Mouse (Mus musculus) midbrain, embryonic 13.5 days (tissue): ENCODE results near the gene Plekhg2. TPM values are rescaled to one million over a fixed set of nuclear protein-coding genes. Genes with fewer than 3 reads are reported as not detected.

Source experiments
- ATAC-seq: fragments of 200-750 bp; cut with Nextera tagmentation; 2 replicates; pipeline ENCODE4 v1.8.0; 2017; ENCODE audit warnings: mild to moderate bottlenecking, moderate TSS enrichment, moderate library complexity
- H3K27ac ChIP-seq: fragments of 300-500 bp; sonication (generic); 2 replicates; pipeline ENCODE4 v1.5.1; 2015; ENCODE audit warnings: inconsistent platforms, mild to moderate bottlenecking, moderate library complexity
- H3K27me3 ChIP-seq: fragments of 300-500 bp; sonication (generic); 2 replicates; pipeline ENCODE4 v1.6.1; 2015; ENCODE audit warnings: mild to moderate bottlenecking, inconsistent platforms
- H3K36me3 ChIP-seq: fragments of 300-500 bp; sonication (generic); 2 replicates; pipeline ENCODE4 v1.6.1; 2015; ENCODE audit warnings: mild to moderate bottlenecking, inconsistent platforms
- H3K4me1 ChIP-seq: fragments of 300-500 bp; sonication (generic); replicated peaks from 2 replicates; pipeline ENCODE4 v1.6.1; 2015; ENCODE audit warnings: inconsistent platforms
- H3K4me2 ChIP-seq: fragments of 300-500 bp; sonication (generic); replicated peaks from 2 replicates; pipeline ENCODE4 v1.6.1; 2015; ENCODE audit warnings: moderate library complexity, mild to moderate bottlenecking, inconsistent platforms
- H3K4me3 ChIP-seq: fragments of 300-500 bp; sonication (generic); replicated peaks from 2 replicates; pipeline ENCODE4 v1.5.1; 2015; ENCODE audit warnings: mild to moderate bottlenecking, inconsistent platforms
- H3K9ac ChIP-seq: fragments of 300-500 bp; sonication (generic); replicated peaks from 2 replicates; pipeline ENCODE4 v1.6.1; 2015; ENCODE audit warnings: mild to moderate bottlenecking, inconsistent platforms
- H3K9me3 ChIP-seq: fragments of 300-500 bp; sonication (generic); 2 replicates; pipeline ENCODE4 v1.6.1; 2016; ENCODE audit warnings: mild to moderate bottlenecking, inconsistent platforms
- whole genome bisulfite sequencing: fragments of 180-500 bp; shearing (Covaris S2); methylation state at CpG from one replicate; pipeline ENCODE4 v1.1.7; 2015; 5-methylcytosine and 5-hydroxymethylcytosine counted together
- polyA plus RNA-seq: library from polyadenylated mRNA; unstranded; fragments of >200 nt; fragmentation: Nextera tagmentation; extraction: Ambion mirVana; gene quantifications from 2 replicates; pipeline ENCODE4 v1.2.1, GENCODE M21; 2015

The Plekhg2 gene
- polyA plus RNA-seq, 1 experiment from 2014 or later = 37.6 TPM

DNA sequence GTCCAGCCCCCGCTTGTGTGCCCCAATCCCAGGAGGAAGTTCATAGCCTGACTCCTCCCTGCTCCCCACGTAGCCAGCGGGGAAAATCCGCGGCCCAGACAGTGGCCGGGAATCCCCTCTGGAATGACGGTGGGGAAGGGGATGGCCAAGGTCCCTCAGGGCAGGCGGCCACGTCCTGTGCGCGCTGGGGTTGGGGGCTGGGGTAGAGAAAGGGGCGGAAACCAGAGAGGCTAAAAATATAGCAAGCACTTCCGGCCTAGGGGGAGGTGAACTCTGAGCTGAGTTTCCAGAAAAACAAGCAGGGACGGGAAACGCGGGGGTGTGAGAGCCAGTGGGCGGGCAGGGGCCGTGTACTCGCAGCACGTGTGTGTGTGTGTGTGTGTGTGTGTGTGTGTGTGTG is 9.5 kb upstream of the Plekhg2 start:
- Histone ChIP-seq H3K9me3 (no peaks in the 10 kb centered on the region), H3K4me2 (peak overlapping the region; percentile 51), H3K27me3 (peaks cover 16% of the 10 kb centered on the region), H3K9ac (peak overlapping the region; percentile 45), H3K36me3 (peaks cover 15% of the 10 kb centered on the region), H3K4me3 (peak overlapping the region; percentile 20), H3K27ac (peak overlapping the region; percentile 62; the same call in 1 of the 2 replicates), H3K4me1 (peaks cover 49% of the 10 kb centered on the region)
- ATAC-seq = peak; percentile 12; the same call in 1 of the 2 replicates
- WGBS = 6% methylated on average over 20 of the region's 20 CpGs

DNA sequence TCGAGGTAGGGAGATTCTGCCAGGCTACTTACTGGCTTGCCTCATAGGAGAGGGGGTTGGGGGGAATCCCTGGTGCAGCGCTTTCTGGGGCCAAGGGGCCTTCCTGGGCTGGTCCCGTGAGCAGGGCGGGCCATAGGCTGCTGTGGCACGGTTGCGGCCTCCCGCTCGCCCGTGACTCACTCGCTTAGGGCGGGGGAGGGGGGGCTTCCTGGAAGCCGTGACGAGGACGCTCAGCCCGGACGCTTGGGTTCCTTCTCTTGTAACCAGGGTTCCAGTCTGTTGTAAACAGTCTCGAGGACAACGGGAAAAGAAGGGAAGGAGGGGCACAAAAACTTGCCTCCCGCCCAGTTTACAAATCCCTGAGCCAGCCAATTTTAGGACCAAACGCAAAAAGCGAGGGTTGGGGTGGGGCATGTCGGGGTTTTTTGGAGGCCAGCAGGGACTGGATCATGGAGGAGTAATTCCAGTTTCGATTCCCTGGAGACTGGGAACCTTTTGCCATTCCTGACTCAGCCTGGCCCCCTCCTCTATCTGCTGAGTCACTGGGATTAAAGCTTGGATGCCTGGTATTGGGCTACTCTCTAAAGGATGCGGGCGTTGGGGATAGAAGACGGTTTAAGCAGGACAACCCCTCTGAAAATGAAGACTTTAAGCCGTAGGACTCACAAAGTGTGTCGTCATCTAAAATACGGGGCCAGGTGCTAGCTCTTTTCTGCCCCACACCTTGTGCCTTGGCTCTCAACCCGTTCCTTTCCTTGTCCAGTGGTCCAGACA is 8.8 kb upstream of the Plekhg2 start:
- Histone ChIP-seq H3K4me1 (peaks cover 53% of the 10 kb centered on the region), H3K9ac (peak overlapping the region; percentile 45; the same call in 1 of the 2 replicates), H3K4me2 (peak overlapping the region; percentile 51), H3K36me3 (peaks cover 12% of the 10 kb centered on the region; the same call in 1 of the 2 replicates), H3K27ac (peak overlapping the region; percentile 62), H3K9me3 (no peaks in the 10 kb centered on the region), H3K4me3 (peak overlapping the region; percentile 20), H3K27me3 (peaks cover 17% of the 10 kb centered on the region)
- WGBS = 3% methylated on average over 30 of the region's 30 CpGs
- ATAC-seq = no peak

DNA sequence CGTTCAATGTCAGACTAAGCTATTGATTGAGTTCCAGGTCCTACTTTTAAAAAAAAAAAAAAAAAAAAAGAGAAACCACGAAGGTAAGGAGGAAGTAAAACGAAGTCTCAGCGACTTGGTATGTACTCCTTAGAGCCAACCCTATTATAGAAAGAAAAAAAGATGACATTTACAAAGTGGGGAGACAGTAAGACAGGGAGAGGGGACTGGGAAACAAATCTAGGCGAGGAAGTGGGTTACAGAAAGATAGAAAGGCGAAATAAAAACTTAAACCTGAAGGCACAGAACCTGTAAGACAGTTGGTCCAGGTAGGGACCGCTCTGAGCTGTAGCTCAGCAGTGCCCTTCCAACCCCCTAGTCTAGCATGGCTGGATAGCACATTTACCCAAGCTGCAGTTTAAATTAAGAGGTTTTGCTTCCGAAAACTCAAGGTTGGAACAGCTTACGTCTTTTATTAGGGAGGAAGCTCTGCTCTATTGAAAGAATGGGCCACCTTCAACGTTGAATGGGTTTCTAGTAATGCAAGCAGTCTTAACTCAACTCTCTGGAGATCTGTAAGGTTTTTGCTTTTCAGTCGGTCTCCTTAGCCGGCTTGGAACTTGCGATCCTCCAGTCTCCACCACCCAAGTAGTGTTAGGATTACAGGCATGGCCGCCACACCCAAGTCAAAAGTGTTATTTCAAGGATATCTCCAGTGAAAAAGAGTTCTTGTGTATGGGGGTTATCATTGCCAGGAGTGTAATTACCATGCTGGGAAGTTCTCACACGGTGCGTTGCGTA is 8.0 kb upstream of the Plekhg2 start, which contains the start of gene Zfp36:
Gene Zfp36, minus strand, starts transcription at position 17 of the 780 bp plus-strand sequence.
- H3K27ac ChIP-seq = peak within 1 kb of the TSS; percentile 37
- peaks cover 59% of the 10 kb centered on the region for H3K4me1 ChIP-seq
- peak within 1 kb of the TSS; percentile 79 for H3K4me2 ChIP-seq

DNA sequence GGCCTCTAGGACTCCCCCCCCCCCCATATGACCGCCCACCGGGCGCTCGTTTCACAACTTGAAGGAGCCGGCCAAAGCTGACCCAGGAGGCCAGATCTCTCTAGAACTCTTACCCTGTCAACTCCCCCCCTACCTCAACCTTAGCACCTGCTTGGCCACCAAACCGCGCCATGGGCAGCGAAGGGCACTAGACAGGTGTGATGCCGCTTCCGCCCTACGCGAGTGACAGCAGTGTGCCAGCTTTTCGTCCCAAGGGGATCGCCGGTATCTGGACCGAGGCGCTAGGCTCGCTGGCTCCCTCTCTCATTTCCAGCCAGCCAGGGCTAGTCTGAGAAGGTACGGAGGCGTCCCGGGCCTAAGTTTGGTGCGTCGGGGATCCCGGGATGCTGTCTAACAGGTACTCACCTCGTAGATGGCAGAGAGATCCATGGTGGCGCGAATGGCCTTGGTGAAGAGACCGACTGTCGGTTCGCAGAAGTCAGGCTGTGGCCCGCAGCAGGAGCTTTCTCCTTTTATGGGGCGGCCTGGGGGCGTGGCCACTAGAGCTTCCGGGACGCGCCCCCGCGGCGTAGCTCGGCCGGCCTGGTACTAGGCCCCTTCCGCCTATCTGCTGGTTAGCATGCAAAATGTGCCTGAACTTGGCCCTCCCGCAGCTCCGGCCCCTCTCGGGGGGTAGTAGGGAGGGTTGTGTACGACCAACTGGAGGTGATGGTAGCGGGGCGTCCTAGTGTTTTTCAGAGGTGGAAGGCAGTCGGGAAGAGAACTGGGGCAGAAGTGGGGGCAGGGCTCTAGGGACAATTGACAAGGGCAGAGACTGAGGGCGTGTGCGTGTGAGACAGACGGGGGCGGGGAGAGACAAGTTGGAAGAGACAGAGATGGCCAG is 6.6 kb upstream of the Plekhg2 start:
- peak overlapping the region; percentile 77 for H3K9ac ChIP-seq
- WGBS = under 1% methylated on average over 53 of the region's 53 CpGs
- peaks cover 64% of the 10 kb centered on the region for H3K4me1 ChIP-seq
- ATAC-seq = peak; percentile 48
- H3K4me3 ChIP-seq = peak overlapping the region; percentile 49
- no peaks in the 10 kb centered on the region for H3K9me3 ChIP-seq
- H3K27me3 ChIP-seq = peaks cover 17% of the 10 kb centered on the region
- H3K27ac ChIP-seq = peak overlapping the region; percentile 37
- H3K4me2 ChIP-seq = peak overlapping the region; percentile 79
- H3K36me3 ChIP-seq = no peaks in the 10 kb centered on the region

More for the DNA sequence above, 8.0 kb upstream of the Plekhg2 start, which contains the start of gene Zfp36:
- Histone ChIP-seq H3K27me3 (peaks cover 17% of the 10 kb centered on the region), H3K36me3 (peaks cover 4% of the 10 kb centered on the region; the same call in 1 of the 2 replicates), H3K9me3 (no peaks in the 10 kb centered on the region), H3K4me3 (peak within 1 kb of the TSS; percentile 49), H3K9ac (peak within 1 kb of the TSS; percentile 77)
- WGBS = 61% methylated on average over 17 of the region's 17 CpGs
- ATAC-seq = no peak

DNA sequence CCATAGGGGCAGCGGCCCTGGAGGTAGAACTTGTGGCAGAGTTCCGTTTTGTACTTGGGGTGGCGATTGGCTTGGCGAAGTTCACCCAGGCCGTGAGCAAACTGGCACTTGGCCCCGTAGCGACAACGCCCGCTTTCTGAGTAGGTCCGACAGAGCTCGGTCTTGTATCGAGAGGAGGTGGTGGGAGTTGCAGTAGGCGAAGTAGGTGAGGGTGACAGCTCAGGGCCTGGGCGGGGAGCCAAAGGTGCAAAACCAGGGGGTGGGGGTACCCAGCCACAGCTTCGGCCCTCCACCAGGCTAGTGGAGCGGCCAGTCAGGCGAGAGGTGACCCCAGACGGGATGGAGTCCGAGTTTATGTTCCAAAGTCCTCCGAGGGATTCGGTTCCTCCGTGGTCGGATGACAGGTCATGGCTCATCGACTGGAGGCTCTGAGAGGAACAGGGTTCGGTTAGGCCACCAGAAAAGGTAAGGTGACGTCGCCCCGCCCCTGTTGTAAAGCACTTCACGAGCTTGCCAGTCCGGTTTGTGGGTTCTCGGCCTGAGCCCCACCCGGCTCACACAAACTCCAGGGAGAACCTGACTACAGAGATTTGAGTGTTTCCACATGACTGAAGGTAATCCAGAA is 5.8 kb upstream of the Plekhg2 start:
- WGBS = 50% methylated on average over 32 of the region's 32 CpGs
- H3K27ac ChIP-seq = no peak overlapping the region

DNA sequence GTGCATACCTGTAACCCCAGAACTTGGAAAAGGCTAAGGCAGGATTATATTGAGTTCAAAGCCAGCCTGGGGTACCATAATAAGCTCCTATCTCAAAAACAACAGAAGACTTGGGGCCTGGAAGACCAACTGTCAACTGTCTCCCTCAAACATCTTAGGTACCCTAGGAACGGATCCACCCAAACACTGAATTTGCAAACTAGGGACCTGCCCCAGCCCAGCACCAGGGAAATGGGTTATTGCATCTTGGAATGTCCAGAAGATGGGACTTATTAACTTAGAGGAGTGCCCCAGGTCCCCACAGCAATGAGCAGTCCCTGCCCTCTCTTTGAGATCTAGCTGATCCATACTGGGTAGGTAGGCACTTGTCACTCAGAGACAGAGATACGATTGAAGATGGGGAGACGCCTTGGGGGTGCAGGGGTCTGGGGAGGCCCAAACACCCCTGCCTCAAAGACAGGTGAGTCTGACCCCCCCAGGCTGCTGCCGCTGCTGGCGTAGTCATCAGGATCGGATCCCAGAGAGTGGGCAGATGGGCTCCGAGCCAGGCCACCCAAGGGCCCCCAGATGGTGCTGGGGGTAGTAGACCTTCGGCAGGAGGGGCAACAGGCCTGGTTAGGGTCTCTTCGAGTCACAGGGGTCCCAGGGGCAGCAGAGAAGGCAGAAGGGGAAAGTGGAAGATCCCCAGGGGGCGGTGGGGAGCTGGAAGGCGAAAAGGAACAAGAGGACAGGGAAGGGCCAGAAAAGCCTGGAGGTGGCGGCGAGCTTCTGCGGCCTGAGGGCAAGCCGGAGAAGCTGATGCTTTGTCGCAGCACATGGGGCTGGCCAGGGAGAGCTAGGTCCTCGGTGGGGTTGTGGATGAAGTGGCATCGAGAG is 5.0 kb upstream of the Plekhg2 start:
- ATAC-seq = no peak
- H3K4me2 ChIP-seq = peak overlapping the region; percentile 79
- H3K9me3 ChIP-seq = no peaks in the 10 kb centered on the region
- 80% methylated on average over 18 of the region's 18 CpGs for WGBS
- H3K27me3 ChIP-seq = peaks cover 17% of the 10 kb centered on the region
- peak overlapping the region; percentile 28; the same call in 1 of the 2 replicates for H3K9ac ChIP-seq
- H3K36me3 ChIP-seq = no peaks in the 10 kb centered on the region
- H3K4me1 ChIP-seq = peaks cover 57% of the 10 kb centered on the region
- peak overlapping the region; percentile 49; the same call in 1 of the 2 replicates for H3K4me3 ChIP-seq
- no peak overlapping the region for H3K27ac ChIP-seq

More for the DNA sequence above, 5.8 kb upstream of the Plekhg2 start:
- ATAC-seq = no peak
- H3K9me3 ChIP-seq = no peaks in the 10 kb centered on the region
- H3K4me3 ChIP-seq = peak overlapping the region; percentile 49
- H3K4me2 ChIP-seq = peak overlapping the region; percentile 79
- H3K4me1 ChIP-seq = peaks cover 64% of the 10 kb centered on the region
- peaks cover 17% of the 10 kb centered on the region for H3K27me3 ChIP-seq
- peak overlapping the region; percentile 77 for H3K9ac ChIP-seq
- no peaks in the 10 kb centered on the region for H3K36me3 ChIP-seq

DNA sequence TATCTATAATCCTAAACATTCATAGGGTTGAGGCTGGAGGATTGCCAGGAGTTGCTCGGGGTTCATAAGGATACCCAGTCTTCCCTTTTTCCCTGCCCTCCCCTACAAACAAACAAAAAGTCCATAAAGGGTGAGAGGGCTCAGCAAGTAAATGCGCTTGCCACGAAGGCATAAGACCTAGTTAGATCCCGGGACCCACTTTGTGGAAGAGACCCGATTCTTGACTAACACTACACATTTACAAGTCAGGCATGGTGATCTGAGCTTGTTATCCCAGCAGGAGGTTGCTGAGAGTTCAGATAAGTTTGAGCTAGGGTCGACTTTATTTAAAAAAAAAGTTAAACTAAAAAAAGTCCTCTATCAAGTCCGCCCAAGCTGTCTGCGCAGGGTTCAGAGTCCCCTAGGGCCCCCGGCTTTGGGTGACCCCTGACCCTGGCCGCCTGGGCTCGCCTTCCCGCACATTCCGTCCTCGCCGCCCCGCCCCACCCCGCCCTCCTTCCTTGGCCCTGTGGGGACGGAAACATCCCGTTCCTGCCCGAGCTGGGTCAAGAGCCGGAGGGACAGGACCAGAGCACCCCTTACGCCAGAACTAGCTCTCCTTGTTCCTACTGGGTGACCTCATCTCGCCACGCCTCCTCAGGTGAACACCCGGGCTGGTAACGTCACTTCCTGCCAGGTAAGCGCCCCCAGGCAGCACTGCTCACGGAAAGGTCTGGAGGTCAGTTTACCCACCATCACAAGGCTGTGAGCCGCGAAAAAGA is 3.8 kb upstream of the Plekhg2 start:
- H3K4me3 ChIP-seq = peak overlapping the region; percentile 42
- peak overlapping the region; percentile 82 for H3K27ac ChIP-seq
- H3K27me3 ChIP-seq = peaks cover 15% of the 10 kb centered on the region
- no peaks in the 10 kb centered on the region for H3K36me3 ChIP-seq
- peaks cover 50% of the 10 kb centered on the region for H3K4me1 ChIP-seq
- H3K9me3 ChIP-seq = no peaks in the 10 kb centered on the region
- H3K4me2 ChIP-seq = peak overlapping the region; percentile 59
- peak overlapping the region; percentile 60 for H3K9ac ChIP-seq
- ATAC-seq = no peak
- WGBS = 4% methylated on average over 30 of the region's 30 CpGs

DNA sequence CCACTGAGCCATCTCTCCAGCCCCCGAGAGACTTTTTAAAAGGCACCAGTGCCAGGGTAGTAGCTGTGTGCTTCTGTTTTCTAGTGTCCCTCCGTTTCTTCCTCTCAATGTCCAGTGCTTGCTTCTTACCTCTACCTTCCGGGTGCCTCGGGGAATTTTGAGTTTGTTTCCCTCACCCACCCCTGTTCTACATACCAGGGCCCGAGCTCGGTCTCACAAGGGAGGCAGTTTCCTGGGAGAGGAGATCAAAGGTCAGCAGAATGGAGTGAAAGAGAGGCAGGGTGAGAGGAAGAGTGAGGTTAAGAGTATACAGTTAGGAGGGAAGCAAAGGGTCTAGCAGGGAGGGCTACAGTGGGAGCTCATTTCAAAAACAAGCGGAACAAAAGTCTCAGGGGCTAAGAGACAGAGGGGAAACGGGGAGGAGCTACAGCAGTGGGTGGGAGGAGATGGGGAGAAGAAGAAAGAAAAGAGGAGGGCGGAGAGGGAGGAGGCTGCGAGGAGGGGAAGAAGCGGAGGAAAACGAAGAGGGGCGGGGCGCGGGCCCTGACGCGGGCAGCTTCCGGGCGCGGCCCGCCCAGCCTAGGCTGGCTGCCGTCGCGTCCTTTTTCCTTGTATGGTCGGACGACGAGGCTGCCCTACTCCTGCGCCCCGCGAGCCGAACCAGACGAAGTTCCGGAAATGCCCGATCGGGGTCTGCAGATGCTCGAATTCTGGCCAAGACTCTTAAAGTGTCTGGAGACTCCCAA is 3.0 kb upstream of the Plekhg2 start:
- Histone ChIP-seq H3K4me1 (peaks cover 51% of the 10 kb centered on the region), H3K9ac (peak overlapping the region; percentile 60), H3K27me3 (peaks cover 11% of the 10 kb centered on the region), H3K27ac (peak overlapping the region; percentile 82), H3K4me2 (peak overlapping the region; percentile 59), H3K4me3 (peak overlapping the region; percentile 42), H3K9me3 (no peaks in the 10 kb centered on the region), H3K36me3 (no peaks in the 10 kb centered on the region)
- ATAC-seq = peak; percentile 35
- WGBS = under 1% methylated on average over 30 of the region's 36 CpGs

DNA sequence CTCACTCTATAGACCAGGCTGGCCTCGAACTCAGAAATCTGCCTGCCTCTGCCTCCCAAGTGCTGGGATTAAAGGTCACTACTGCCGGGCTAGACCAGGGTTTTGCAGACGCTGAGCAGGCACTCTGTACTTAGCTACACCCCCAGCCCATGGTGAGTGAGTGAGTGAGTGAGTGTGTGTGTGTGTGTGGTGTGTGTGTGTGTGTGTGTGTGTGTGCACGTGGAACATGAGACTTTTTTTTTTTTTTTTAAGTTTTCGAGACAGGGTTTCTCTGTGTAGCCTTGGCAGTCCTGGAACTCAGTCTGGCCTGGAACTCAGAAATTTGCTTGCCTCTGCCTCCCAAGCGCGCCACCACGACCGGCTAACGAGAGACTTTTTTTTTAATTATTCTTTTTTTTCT is 2.2 kb upstream of the Plekhg2 start:
- peaks cover 58% of the 10 kb centered on the region for H3K4me1 ChIP-seq
- no peak overlapping the region for H3K9ac ChIP-seq
- WGBS = 83% methylated on average over 10 of the region's 10 CpGs
- 0 out of 2 replicates have a peak overlapping the region, but pooled peaks have one; percentile 59 for H3K4me2 ChIP-seq
- peaks cover 11% of the 10 kb centered on the region for H3K27me3 ChIP-seq
- 0 out of 2 replicates have a peak overlapping the region, but pooled peaks have one; percentile 42 for H3K4me3 ChIP-seq
- no peaks in the 10 kb centered on the region for H3K36me3 ChIP-seq
- peak overlapping the region; percentile 82; the same call in 1 of the 2 replicates for H3K27ac ChIP-seq
- ATAC-seq = no peak
- no peaks in the 10 kb centered on the region for H3K9me3 ChIP-seq
